Comparison of ENCODE assay signal across 8 mouse cellular contexts in genomic region chr2:6129555-6130355, GRCm38 (mm10). TPM values are rescaled to one million over a fixed set of nuclear protein-coding genes. Genes with fewer than 3 reads are reported as not detected.
A peak's percentile ranks its signal among the peaks of the same experiment; 100 is the strongest.
DNase-seq lines count a peak whose midpoint lies in the region; ATAC-seq and TF ChIP-seq lines count a peak whose summit lies in the region.

Gene Proser2, minus strand, starts transcription at chr2:6130211.

- H3K36me3 ChIP-seq in heart, embryonic 13.5 days: no peaks in the 10 kb centered on the region
- H3K36me3 ChIP-seq in kidney, embryonic 15.5 days: no peaks in the 10 kb centered on the region
- H3K36me3 ChIP-seq in midbrain, embryonic 16.5 days (ENCODE audit: control insufficient read depth, insufficient read depth, low read length): no peaks in the 10 kb centered on the region
- H3K36me3 ChIP-seq in stomach, embryonic 14.5 days (ENCODE audit: control insufficient read depth, insufficient read depth, low read length): no peaks in the 10 kb centered on the region

- peak within 1 kb of the TSS; percentile 82 for H3K4me3 ChIP-seq in embryonic fibroblast, embryonic 13.5 days (ENCODE audit: insufficient read depth, low read length)
- H3K4me3 ChIP-seq in heart, embryonic 13.5 days: peak within 1 kb of the TSS; percentile 84
- peak within 1 kb of the TSS; percentile 64 for H3K4me3 ChIP-seq in kidney, embryonic 15.5 days (replicated peaks)
- peak within 1 kb of the TSS; percentile 67 for H3K4me3 ChIP-seq in midbrain, embryonic 16.5 days (ENCODE audit: low read depth, low read length)
- H3K4me3 ChIP-seq in stomach, embryonic 14.5 days (ENCODE audit: low read depth, low read length): peak within 1 kb of the TSS; percentile 75

- 0 out of 2 replicates have a peak, but pooled peaks cover 6% of the 10 kb centered on the region for H3K27me3 ChIP-seq in heart, embryonic 13.5 days (replicated peaks)
- H3K27me3 ChIP-seq in kidney, embryonic 15.5 days: peaks cover 24% of the 10 kb centered on the region
- peaks cover 6% of the 10 kb centered on the region for H3K27me3 ChIP-seq in midbrain, embryonic 16.5 days (ENCODE audit: control insufficient read depth, insufficient read depth, low read depth, low read length)
- H3K27me3 ChIP-seq in stomach, embryonic 14.5 days (ENCODE audit: control insufficient read depth, insufficient read depth, low read length): 0 out of 2 replicates have a peak, but pooled peaks cover 5% of the 10 kb centered on the region

- no peak for TF ChIP-seq POLR2A in embryonic fibroblast, embryonic 13.5 days (IDR thresholded peaks at IDR 0.05; ENCODE audit: low read depth, low read length)

- H3K9ac ChIP-seq in heart, embryonic 13.5 days: peak within 1 kb of the TSS; percentile 90
- peak within 1 kb of the TSS; percentile 53 for H3K9ac ChIP-seq in kidney, embryonic 15.5 days
- H3K9ac ChIP-seq in midbrain, embryonic 16.5 days (ENCODE audit: low read depth, low read length): peak within 1 kb of the TSS; percentile 73
- peak within 1 kb of the TSS; percentile 38 for H3K9ac ChIP-seq in stomach, embryonic 14.5 days (replicated peaks; ENCODE audit: low read depth, low read length)

- peak; percentile 82 for ATAC-seq in heart, embryonic 13.5 days (ENCODE audit: extremely low read depth, insufficient number of reproducible peaks, low FRiP score, low TSS enrichment)
- ATAC-seq in kidney, embryonic 15.5 days (replicated peaks; ENCODE audit: low FRiP score): peak; percentile 94
- ATAC-seq in midbrain, embryonic 16.5 days: peak; percentile 89
- peak; percentile 92 for ATAC-seq in stomach, embryonic 14.5 days (ENCODE audit: insufficient number of reproducible peaks, insufficient read depth, low FRiP score, low read depth)

- H3K4me2 ChIP-seq in heart, embryonic 13.5 days: peak within 1 kb of the TSS; percentile 90
- peak within 1 kb of the TSS; percentile 82 for H3K4me2 ChIP-seq in kidney, embryonic 15.5 days
- peak within 1 kb of the TSS; percentile 90 for H3K4me2 ChIP-seq in midbrain, embryonic 16.5 days (ENCODE audit: low read length)
- H3K4me2 ChIP-seq in stomach, embryonic 14.5 days (replicated peaks; ENCODE audit: low read depth, low read length): peak within 1 kb of the TSS; percentile 83

- under 1% methylated on average over 83 of the region's 83 CpGs for WGBS in heart, embryonic 13.5 days
- WGBS in kidney, embryonic 15.5 days: under 1% methylated on average over 73 of the region's 83 CpGs
- under 1% methylated on average over 83 of the region's 83 CpGs for WGBS in midbrain, embryonic 16.5 days
- WGBS in stomach, embryonic 14.5 days: under 1% methylated on average over 83 of the region's 83 CpGs

- H3K9me3 ChIP-seq in heart, embryonic 13.5 days: no peaks in the 10 kb centered on the region
- H3K9me3 ChIP-seq in kidney, embryonic 15.5 days (replicated peaks): no peaks in the 10 kb centered on the region
- no peaks in the 10 kb centered on the region for H3K9me3 ChIP-seq in midbrain, embryonic 16.5 days (replicated peaks; ENCODE audit: control insufficient read depth, low read length, poor library complexity, severe bottlenecking)
- H3K9me3 ChIP-seq in stomach, embryonic 14.5 days (ENCODE audit: control insufficient read depth, low read depth, low read length): no peaks in the 10 kb centered on the region

- no peak within 1 kb of the TSS for H3K27ac ChIP-seq in embryonic fibroblast, embryonic 13.5 days (ENCODE audit: insufficient read depth, low read length)
- peak within 1 kb of the TSS; percentile 32; the same call in 1 of the 2 replicates for H3K27ac ChIP-seq in heart, embryonic 13.5 days (replicated peaks)
- H3K27ac ChIP-seq in kidney, embryonic 15.5 days: no peak within 1 kb of the TSS
- H3K27ac ChIP-seq in midbrain, embryonic 16.5 days (ENCODE audit: low read length): no peak within 1 kb of the TSS
- peak within 1 kb of the TSS; percentile 30; the same call in 1 of the 2 replicates for H3K27ac ChIP-seq in stomach, embryonic 14.5 days (ENCODE audit: low read length)

- no peak for TF ChIP-seq CTCF in embryonic fibroblast, embryonic 13.5 days (IDR thresholded peaks at IDR 0.05; ENCODE audit: borderline replicate concordance, insufficient read depth, low read length)

- no peaks in the 10 kb centered on the region for H3K4me1 ChIP-seq in embryonic fibroblast, embryonic 13.5 days (ENCODE audit: control insufficient read depth, insufficient read depth, low read length)
- H3K4me1 ChIP-seq in heart, embryonic 13.5 days: peaks cover 21% of the 10 kb centered on the region
- H3K4me1 ChIP-seq in kidney, embryonic 15.5 days: peaks cover 6% of the 10 kb centered on the region; the same call in 1 of the 2 replicates
- peaks cover 2% of the 10 kb centered on the region; the same call in 1 of the 2 replicates for H3K4me1 ChIP-seq in midbrain, embryonic 16.5 days (ENCODE audit: control insufficient read depth, insufficient read depth, low read length)
- H3K4me1 ChIP-seq in stomach, embryonic 14.5 days (ENCODE audit: control insufficient read depth, insufficient read depth, low read length): no peaks in the 10 kb centered on the region

- DNase-seq in spleen, adult 18-20 months: peak; percentile 5 to 32
- no peak for DNase-seq in spleen, adult 12 weeks (ENCODE audit: low spot score)
- DNase-seq in liver: peak; percentile 74

RNA-seq across cellular contexts. Expression of gene Proser2, which starts in this region (rescaled TPM):
- 0.14 and 0.32 TPM in 2 replicates for polyA plus RNA-seq in embryonic fibroblast, embryonic 13.5 days (2011; ENCODE audit: insufficient read length, low read depth, missing spikeins)
- 11.0 and 14.6 TPM in 2 replicates for polyA plus RNA-seq in heart, embryonic 13.5 days (2015; fragmentation: Nextera tagmentation; extraction: Ambion mirVana)
- 12.7 and 15.3 TPM in 2 replicates for polyA plus RNA-seq in kidney, embryonic 15.5 days (2015; fragmentation: Nextera tagmentation; extraction: Ambion mirVana)
- polyA plus RNA-seq in midbrain, embryonic 16.5 days (2015; fragmentation: Nextera tagmentation; extraction: Ambion mirVana): 5.4 and 7.2 TPM in 2 replicates
- 17.6 and 17.7 TPM in 2 replicates for polyA plus RNA-seq in stomach, embryonic 14.5 days (2014; fragmentation: Nextera tagmentation; extraction: Ambion mirVana)

Comparison
In these comparisons a context has a peak if more than half of its experiments do, and no peak if none do; other contexts are left out.
1. H3K27ac ChIP-seq: peak in heart, embryonic 13.5 days (single experiment) and stomach, embryonic 14.5 days (single experiment); none in embryonic fibroblast, embryonic 13.5 days (single experiment), kidney, embryonic 15.5 days (single experiment) and midbrain, embryonic 16.5 days (single experiment).
2. H3K9ac ChIP-seq: peak in every context shown above with its lines; median percentile 90 in heart, embryonic 13.5 days; 73 in midbrain, embryonic 16.5 days; 53 in kidney, embryonic 15.5 days; 38 in stomach, embryonic 14.5 days.
3. Peak in every context shown above with its lines, with median percentiles within 50 percentile points of each other: H3K4me3 ChIP-seq, ATAC-seq and H3K4me2 ChIP-seq.